Mouse (Mus musculus) 3134 (cell line): ENCODE data around the gene Olfr196.
"Not testable (repeated sequence)": the region's sequence is repeated elsewhere in the genome, so short reads cannot be mapped to it uniquely, and the experiment has no call there.

Source experiments
- DNase-seq: peaks from one replicate; pipeline ENCODE4 v3.0.0-alpha.2; 2011; ENCODE audit warnings: low spot score; ENCODE audit not compliant: insufficient read length; ENCODE audit errors: extremely low read depth

Olfr196 gene

GRCm38 (mm10) chr16:59170354-59170753, at the start of gene Olfr196:
Gene Olfr196, minus strand, starts transcription at chr16:59170454.
- no peak for DNase-seq

- not testable (repeated sequence) for DNase-seq
Measured at GRCm38 (mm10) chr16:59219667-59220066, 49.4 kb upstream of the Olfr196 start, which contains the start of gene Olfr199. Gene Olfr199, minus strand, starts transcription at chr16:59219767.

GRCm38 (mm10) chr16:59217861-59218260, 47.6 kb upstream of the Olfr196 start:
- not testable (repeated sequence) for DNase-seq

GRCm38 (mm10) chr16:59203433-59203832, 33.2 kb upstream of the Olfr196 start, which contains the start of gene Olfr198:
Gene Olfr198, minus strand, starts transcription at chr16:59203533.
- DNase-seq, result not testable (repeated sequence)

- no peak for DNase-seq
Measured at GRCm38 (mm10) chr16:59151996-59152395, 18.3 kb downstream of the Olfr196 start.

GRCm38 (mm10) chr16:59146746-59147145, 23.5 kb downstream of the Olfr196 start, which contains the start of gene Olfr195:
Gene Olfr195, plus strand, starts transcription at chr16:59147046.
- no peak for DNase-seq

- no peak for DNase-seq
Measured at GRCm38 (mm10) chr16:59141105-59141504, 29.1 kb downstream of the Olfr196 start.

- no peak for DNase-seq
Measured at GRCm38 (mm10) chr16:59130740-59131139, 39.5 kb downstream of the Olfr196 start.

GRCm38 (mm10) chr16:59120969-59121368, 49.3 kb downstream of the Olfr196 start, which contains the start of gene Olfr194:
Gene Olfr194, minus strand, starts transcription at chr16:59121069.
- no peak for DNase-seq
